Mouse (Mus musculus) limb, embryonic 13.5 days (tissue): ENCODE measurements at regions not wholly inside any gene's neighbourhood (a gene's known extent, or its start where the extent isn't known, plus 50 kb on each side); places are given as distances from the start of the nearest gene placed in this dataset.

Experiments used
- ATAC-seq: fragments of 200-750 bp; cut with Nextera tagmentation; 2 replicates; pipeline ENCODE4 v1.8.0; 2017; ENCODE audit warnings: low read depth, moderate number of reproducible peaks, moderate TSS enrichment; ENCODE audit not compliant: low FRiP score
- H3K27ac ChIP-seq: fragments of 300-500 bp; sonication (generic); 2 replicates; pipeline ENCODE4 v1.5.1; 2015; ENCODE audit warnings: inconsistent platforms, mild to moderate bottlenecking, moderate library complexity
- H3K27me3 ChIP-seq: fragments of 300-500 bp; sonication (generic); 2 replicates; pipeline ENCODE4 v1.6.1; 2015; ENCODE audit warnings: mild to moderate bottlenecking, inconsistent platforms
- H3K36me3 ChIP-seq: fragments of 300-500 bp; sonication (generic); 2 replicates; pipeline ENCODE4 v1.6.1; 2015; ENCODE audit warnings: inconsistent platforms, mild to moderate bottlenecking, moderate library complexity
- H3K4me1 ChIP-seq: fragments of 300-500 bp; sonication (generic); 2 replicates; pipeline ENCODE4 v1.6.1; 2015; ENCODE audit warnings: inconsistent platforms
- H3K4me2 ChIP-seq: fragments of 300-500 bp; sonication (generic); replicated peaks from 2 replicates; pipeline ENCODE4 v1.6.1; 2015; ENCODE audit warnings: inconsistent platforms, mild to moderate bottlenecking, moderate library complexity
- H3K4me3 ChIP-seq: fragments of 300-500 bp; sonication (generic); 2 replicates; pipeline ENCODE4 v1.5.1; 2015; ENCODE audit warnings: moderate library complexity, mild to moderate bottlenecking, inconsistent platforms
- H3K9ac ChIP-seq: fragments of 300-500 bp; sonication (generic); 2 replicates; pipeline ENCODE4 v1.6.1; 2015; ENCODE audit warnings: mild to moderate bottlenecking, inconsistent platforms
- H3K9me3 ChIP-seq: fragments of 300-500 bp; sonication (generic); 2 replicates; pipeline ENCODE4 v1.6.1; 2016; ENCODE audit warnings: inconsistent platforms
- WGBS: fragments of 180-500 bp; shearing (Covaris S2); methylation state at CpG from one replicate; pipeline ENCODE4 v1.1.7; 2015; 5-methylcytosine and 5-hydroxymethylcytosine counted together

GRCm38 (mm10) chr11:84592715-84593339 lies 67.5 kb upstream of the Lhx1 start:
- Histone ChIP-seq H3K4me2 (no peak overlapping the region), H3K9me3 (no peaks in the 10 kb centered on the region), H3K9ac (no peak overlapping the region), H3K4me1 (peaks cover 30% of the 10 kb centered on the region; the same call in 1 of the 2 replicates), H3K36me3 (no peaks in the 10 kb centered on the region), H3K27me3 (peaks cover 28% of the 10 kb centered on the region), H3K4me3 (no peak overlapping the region), H3K27ac (no peak overlapping the region)
- ATAC-seq: no peak
- WGBS: 34% methylated on average over 6 of the region's 6 CpGs

DNA sequence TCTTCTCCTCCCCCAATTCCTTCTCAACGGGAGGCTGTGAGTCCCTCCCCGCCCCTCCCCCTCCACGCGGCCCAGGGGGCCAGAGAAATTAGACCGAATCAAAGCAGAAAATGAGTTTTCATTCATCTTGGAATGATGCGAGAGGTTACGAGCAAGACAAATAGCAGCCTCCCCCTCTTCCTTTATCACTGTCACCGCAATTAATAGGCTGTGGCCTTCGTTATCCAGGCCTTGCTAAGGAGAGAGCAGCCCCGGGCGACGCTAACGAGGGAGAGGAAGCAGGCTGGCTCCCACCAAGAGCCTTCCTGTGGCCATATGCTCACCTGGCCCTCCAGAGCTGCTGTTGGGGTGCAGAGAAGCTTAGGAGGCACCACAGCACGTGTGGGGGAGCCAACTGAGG lies 61.8 kb upstream of the Lhx1 start:
- Histone ChIP-seq H3K4me2 (no peak overlapping the region), H3K9me3 (no peaks in the 10 kb centered on the region), H3K36me3 (no peaks in the 10 kb centered on the region), H3K4me1 (no peaks in the 10 kb centered on the region), H3K27ac (no peak overlapping the region), H3K9ac (no peak overlapping the region), H3K27me3 (0 out of 2 replicates have a peak, but pooled peaks cover 23% of the 10 kb centered on the region), H3K4me3 (no peak overlapping the region)
- ATAC-seq: no peak
- 14% methylated on average over 14 of the region's 14 CpGs for WGBS

- Histone ChIP-seq H3K9me3 (no peaks in the 10 kb centered on the region), H3K27me3 (0 out of 2 replicates have a peak, but pooled peaks cover 17% of the 10 kb centered on the region), H3K27ac (no peak overlapping the region), H3K9ac (no peak overlapping the region), H3K4me2 (no peak overlapping the region), H3K36me3 (no peaks in the 10 kb centered on the region), H3K4me3 (no peak overlapping the region), H3K4me1 (no peaks in the 10 kb centered on the region)
- WGBS: 40% methylated on average over 3 of the region's 3 CpGs
- no peak for ATAC-seq
These were observed 60.3 kb upstream of the Lhx1 start for GRCm38 (mm10) chr11:84585626-84586025.

DNA sequence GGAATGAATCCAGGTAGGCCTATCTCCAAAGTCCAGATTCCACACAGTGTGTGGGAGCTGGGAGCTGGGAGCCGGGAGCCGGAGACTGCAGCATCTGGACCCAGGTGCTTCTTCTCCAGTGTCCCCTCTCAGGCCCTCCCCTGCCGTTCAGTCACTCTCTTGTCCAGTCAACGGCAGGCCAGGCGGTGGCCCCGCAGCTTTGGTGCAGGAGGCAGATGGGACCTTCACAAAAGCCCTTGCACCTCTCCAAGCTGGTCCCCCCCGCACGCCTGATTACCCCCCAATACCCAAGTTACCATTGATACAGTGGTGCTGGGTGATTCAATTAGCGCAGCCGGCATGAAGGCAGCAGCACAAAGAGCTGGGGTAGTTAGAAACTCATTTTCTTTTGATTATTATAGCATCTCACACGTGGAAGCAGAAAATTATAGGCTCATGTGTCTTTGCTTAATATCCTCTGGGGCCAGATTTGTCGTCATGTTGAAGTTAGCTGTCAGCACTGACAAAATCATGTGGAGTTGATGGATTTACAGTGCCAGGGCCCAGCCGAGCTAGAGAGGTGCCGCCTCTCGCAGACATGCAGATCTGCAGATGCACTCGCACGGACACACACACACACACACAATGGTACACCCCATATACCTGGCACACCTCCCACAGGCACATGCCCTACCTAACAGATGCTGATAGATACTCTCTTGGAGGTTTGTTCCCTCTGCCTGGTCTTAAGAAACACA lies 53.6 kb upstream of the Lhx1 start:
- ATAC-seq: no peak
- WGBS: 70% methylated on average over 17 of the region's 17 CpGs
- peaks cover 9% of the 10 kb centered on the region for H3K27me3 ChIP-seq
- no peak overlapping the region for H3K9ac ChIP-seq
- no peak overlapping the region for H3K4me2 ChIP-seq
- H3K36me3 ChIP-seq: no peaks in the 10 kb centered on the region
- H3K4me1 ChIP-seq: no peaks in the 10 kb centered on the region
- no peaks in the 10 kb centered on the region for H3K9me3 ChIP-seq
- H3K4me3 ChIP-seq: no peak overlapping the region
- no peak overlapping the region for H3K27ac ChIP-seq
